Mouse (Mus musculus) thymus, adult 18-20 months (tissue): ENCODE results near the gene Slc25a26.

Experiments used
- DNase-seq, 2 experiments: peaks; one replicate each; pipeline ENCODE4 v3.0.0; 2022; ENCODE audit warnings: mixed read lengths in 2 of 2

Gene Slc25a26

GRCm38 (mm10) chr6:94499897-94500623 is at the start of gene Slc25a26:
Gene Slc25a26, plus strand, starts transcription at chr6:94500331.
- peak; percentile 71 to 75 for DNase-seq

GRCm38 (mm10) chr6:94464037-94464891 is 35.9 kb upstream of the Slc25a26 start:
- DNase-seq, result no peak

GRCm38 (mm10) chr6:94466508-94467205 is 33.5 kb upstream of the Slc25a26 start:
- no peak for DNase-seq

GRCm38 (mm10) chr6:94492739-94493138 is 7.4 kb upstream of the Slc25a26 start:
- no peak for DNase-seq

GRCm38 (mm10) chr6:94503963-94504362 is 3.8 kb downstream of the Slc25a26 start:
- no peak for DNase-seq

GRCm38 (mm10) chr6:94507921-94508320 is 7.8 kb downstream of the Slc25a26 start:
- DNase-seq, result no peak

GRCm38 (mm10) chr6:94508807-94509206 is 8.7 kb downstream of the Slc25a26 start:
- no peak for DNase-seq

- DNase-seq, result no peak
Observed at GRCm38 (mm10) chr6:94509220-94509619, 9.1 kb downstream of the Slc25a26 start.

- DNase-seq, result no peak
Observed at GRCm38 (mm10) chr6:94518171-94518570, 18.0 kb downstream of the Slc25a26 start.

GRCm38 (mm10) chr6:94524335-94524734 is 24.2 kb downstream of the Slc25a26 start:
- no peak for DNase-seq

GRCm38 (mm10) chr6:94530756-94531155 is 30.6 kb downstream of the Slc25a26 start:
- DNase-seq, result no peak

- no peak for DNase-seq
Observed at GRCm38 (mm10) chr6:94532086-94532485, 32.0 kb downstream of the Slc25a26 start.

GRCm38 (mm10) chr6:94536478-94536877 is 36.3 kb downstream of the Slc25a26 start:
- DNase-seq, result no peak

GRCm38 (mm10) chr6:94537652-94538051 is 37.5 kb downstream of the Slc25a26 start:
- DNase-seq, result no peak

- no peak for DNase-seq
Observed at GRCm38 (mm10) chr6:94540090-94540489, 40.0 kb downstream of the Slc25a26 start.

- no peak for DNase-seq
Observed at GRCm38 (mm10) chr6:94540615-94541014, 40.5 kb downstream of the Slc25a26 start.

- DNase-seq, result no peak
Observed at GRCm38 (mm10) chr6:94541133-94541532, 41.0 kb downstream of the Slc25a26 start.

GRCm38 (mm10) chr6:94541854-94542253 is 41.7 kb downstream of the Slc25a26 start:
- no peak for DNase-seq

GRCm38 (mm10) chr6:94543902-94544840 is 44.0 kb downstream of the Slc25a26 start:
- DNase-seq, result peak in 1 of 2 experiments; percentile 10

GRCm38 (mm10) chr6:94547239-94547638 is 47.1 kb downstream of the Slc25a26 start:
- no peak for DNase-seq

GRCm38 (mm10) chr6:94550298-94550697 is 50.2 kb downstream of the Slc25a26 start:
- DNase-seq, result no peak

GRCm38 (mm10) chr6:94550851-94551250 is 50.7 kb downstream of the Slc25a26 start:
- DNase-seq, result no peak
